Mouse (Mus musculus) CD4-positive helper T cell, adult 2 months (primary cell): ENCODE data around the gene Pithd1.

ENCODE experiments used
- DNase-seq: peaks from one replicate; pipeline ENCODE4 v3.0.0-alpha.2; 2012; ENCODE audit warnings: low read depth, missing footprints, low spot score

Gene Pithd1

GRCm38 (mm10) chr4:135986943-135987710, at the start of gene Pithd1:
Pithd1 (minus strand) TSS chr4:135987264.
- DNase-seq = peak; percentile 98

GRCm38 (mm10) chr4:136035078-136035477, 48.0 kb upstream of the Pithd1 start:
- DNase-seq = no peak

GRCm38 (mm10) chr4:136033231-136033630, 46.2 kb upstream of the Pithd1 start:
- peak; percentile 70 for DNase-seq

GRCm38 (mm10) chr4:136030968-136031909, 44.2 kb upstream of the Pithd1 start:
- peak; percentile 60 for DNase-seq

- DNase-seq = peak; percentile 62
Observed at GRCm38 (mm10) chr4:136028689-136029088, 41.6 kb upstream of the Pithd1 start.

- peak; percentile 48 for DNase-seq
Observed at GRCm38 (mm10) chr4:136028132-136028564, 41.1 kb upstream of the Pithd1 start.

- no peak for DNase-seq
Observed at GRCm38 (mm10) chr4:136027416-136028131, 40.5 kb upstream of the Pithd1 start.

GRCm38 (mm10) chr4:136025350-136025749, 38.3 kb upstream of the Pithd1 start:
- DNase-seq = no peak

GRCm38 (mm10) chr4:136022924-136023323, 35.9 kb upstream of the Pithd1 start:
- DNase-seq = no peak

- peak; percentile 100 for DNase-seq
Observed at GRCm38 (mm10) chr4:136021549-136022047, 34.5 kb upstream of the Pithd1 start, which contains the start of gene Eloa. Eloa (minus strand) TSS chr4:136021763.

- peak; percentile 27 for DNase-seq
Observed at GRCm38 (mm10) chr4:136020743-136021548, 33.9 kb upstream of the Pithd1 start.

- peak; percentile 75 for DNase-seq
Observed at GRCm38 (mm10) chr4:136016059-136016602, 29.1 kb upstream of the Pithd1 start.

- no peak for DNase-seq
Observed at GRCm38 (mm10) chr4:136010586-136010985, 23.5 kb upstream of the Pithd1 start.

- no peak for DNase-seq
Observed at GRCm38 (mm10) chr4:136008782-136009447, 21.9 kb upstream of the Pithd1 start.

- DNase-seq = peak; percentile 41
Observed at GRCm38 (mm10) chr4:136006821-136007220, 19.8 kb upstream of the Pithd1 start.

- no peak for DNase-seq
Observed at GRCm38 (mm10) chr4:136004921-136005320, 17.9 kb upstream of the Pithd1 start.

- no peak for DNase-seq
Observed at GRCm38 (mm10) chr4:136004107-136004675, 17.1 kb upstream of the Pithd1 start.

- DNase-seq = no peak
Observed at GRCm38 (mm10) chr4:135995118-135995517, 8.1 kb upstream of the Pithd1 start.

GRCm38 (mm10) chr4:135993941-135994340, 6.9 kb upstream of the Pithd1 start:
- DNase-seq = no peak
